Mouse (Mus musculus): ENCODE measurements at regions not wholly inside any gene's neighbourhood (a gene's known extent, or its start where the extent isn't known, plus 50 kb on each side); places are given as distances from the start of the nearest gene placed in this dataset.

DNA sequence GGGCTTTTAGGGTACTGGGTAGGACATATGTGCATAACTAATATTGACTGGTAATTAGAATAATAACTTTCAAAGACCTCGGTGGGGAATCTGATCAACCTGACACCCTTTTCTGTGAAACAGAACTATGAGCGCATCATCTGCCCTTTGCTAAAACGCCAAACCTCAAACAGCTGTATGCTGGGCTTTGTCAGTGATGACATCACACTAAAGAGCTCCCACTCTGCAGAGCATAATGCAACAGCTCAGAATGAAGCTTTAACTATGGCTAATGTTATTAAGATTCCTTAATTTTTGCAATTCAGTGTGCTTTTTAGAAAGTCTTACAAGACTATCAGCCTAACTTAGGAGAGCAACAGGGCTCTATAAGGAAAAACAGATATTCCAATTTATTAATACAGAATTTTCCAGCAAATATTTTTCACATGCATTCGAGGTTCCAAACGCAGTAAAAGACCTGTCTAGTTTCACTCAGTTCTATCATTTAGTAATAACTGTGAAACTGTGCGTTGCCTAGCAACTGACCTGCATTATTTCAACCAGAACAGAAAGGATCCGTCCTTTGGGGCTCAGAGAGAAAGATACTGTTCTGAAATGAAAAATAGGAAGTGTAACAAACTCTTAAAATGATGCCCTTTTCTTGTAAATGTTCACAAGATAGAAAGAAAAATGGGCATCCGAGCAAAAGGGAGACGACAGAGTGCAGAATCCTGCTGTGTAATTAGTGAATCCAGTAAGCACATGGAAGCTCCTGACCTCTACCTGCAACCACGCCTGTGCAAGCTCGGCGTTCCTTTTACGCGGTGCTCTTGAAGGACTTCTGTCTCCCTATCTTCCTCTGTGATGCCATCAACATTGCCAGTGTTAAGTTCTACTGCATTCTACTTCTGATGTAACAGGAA, 242.6 kb upstream of the Ank start:
- no peaks in the 10 kb centered on the region for H3K4me1 ChIP-seq (ENCODE audit: control insufficient read depth, insufficient read depth, insufficient read length, low read length)
- no peak overlapping the region for H3K27ac ChIP-seq (ENCODE audit: insufficient read depth, low read depth, low read length)
- no peak for TF ChIP-seq CTCF (IDR thresholded peaks at IDR 0.05; ENCODE audit: extremely low read depth, insufficient read length, insufficient replicate concordance, low read depth, low read length)
- H3K27me3 ChIP-seq (ENCODE audit: control insufficient read depth, insufficient read depth, low read length): no peaks in the 10 kb centered on the region
- 57% methylated on average over 14 of the region's 14 CpGs for WGBS
- no peak overlapping the region for H3K4me3 ChIP-seq (ENCODE audit: low read depth, low read length)
- H3K36me3 ChIP-seq (ENCODE audit: control insufficient read depth, insufficient read depth, low read length): no peaks in the 10 kb centered on the region

- WGBS: 80% methylated on average over 4 of the region's 4 CpGs
- TF ChIP-seq POLR2A (IDR thresholded peaks at IDR 0.05; ENCODE audit: low read depth, low read length) (no peak), CTCF (IDR thresholded peaks at IDR 0.05; ENCODE audit: extremely low read depth, insufficient read length, insufficient replicate concordance, low read depth, low read length) (no peak)
- no peaks in the 10 kb centered on the region for H3K27me3 ChIP-seq (ENCODE audit: control insufficient read depth, insufficient read depth, low read length)
- no peak overlapping the region for H3K27ac ChIP-seq (ENCODE audit: insufficient read depth, low read depth, low read length)
- no peaks in the 10 kb centered on the region for H3K4me1 ChIP-seq (ENCODE audit: control insufficient read depth, insufficient read depth, insufficient read length, low read length)
- H3K36me3 ChIP-seq (ENCODE audit: control insufficient read depth, insufficient read depth, low read length): no peaks in the 10 kb centered on the region
- no peak overlapping the region for H3K4me3 ChIP-seq (ENCODE audit: low read depth, low read length)
Measured at GRCm38 (mm10) chr15:27224512-27224850, 242.0 kb upstream of the Ank start.

- TF ChIP-seq CTCF (IDR thresholded peaks at IDR 0.05; ENCODE audit: extremely low read depth, insufficient read length, insufficient replicate concordance, low read depth, low read length) (no peak), POLR2A (IDR thresholded peaks at IDR 0.05; ENCODE audit: low read depth, low read length) (no peak)
- 72% methylated on average over 5 of the region's 5 CpGs for WGBS
- no peak overlapping the region for H3K4me3 ChIP-seq (ENCODE audit: low read depth, low read length)
Measured at GRCm38 (mm10) chr15:27232804-27233203, 233.7 kb upstream of the Ank start.

DNA sequence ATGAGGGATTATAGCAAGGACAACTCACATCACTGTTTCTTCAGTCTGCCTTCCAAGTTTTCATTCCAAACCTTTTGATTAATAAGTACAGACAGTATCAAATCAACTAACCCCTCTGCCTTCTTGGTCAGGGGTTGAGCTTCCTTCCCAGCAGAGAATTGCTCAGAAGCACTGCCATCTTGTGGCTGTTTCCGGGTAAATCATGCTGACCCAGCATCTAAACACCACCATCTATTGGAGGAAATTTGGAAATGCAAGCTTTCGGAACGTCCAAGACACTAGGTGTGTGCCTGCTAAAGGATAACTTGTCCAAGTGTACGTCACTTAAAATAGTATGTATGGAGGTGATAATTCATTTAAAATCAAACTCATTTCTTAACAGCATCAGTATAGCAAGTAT, 231.7 kb upstream of the Ank start:
- TF ChIP-seq CTCF (IDR thresholded peaks at IDR 0.05; ENCODE audit: extremely low read depth, insufficient read length, insufficient replicate concordance, low read depth, low read length): peak; percentile 47; the same call in 1 of the 2 replicates
- no peak for TF ChIP-seq POLR2A (IDR thresholded peaks at IDR 0.05; ENCODE audit: low read depth, low read length)
- no peaks in the 10 kb centered on the region for H3K27me3 ChIP-seq (ENCODE audit: control insufficient read depth, insufficient read depth, low read length)
- no peak overlapping the region for H3K27ac ChIP-seq (ENCODE audit: insufficient read depth, low read depth, low read length)
- WGBS: 21% methylated on average over 4 of the region's 4 CpGs
- H3K4me3 ChIP-seq (ENCODE audit: low read depth, low read length): no peak overlapping the region
- no peaks in the 10 kb centered on the region for H3K36me3 ChIP-seq (ENCODE audit: control insufficient read depth, insufficient read depth, low read length)
- no peaks in the 10 kb centered on the region for H3K4me1 ChIP-seq (ENCODE audit: control insufficient read depth, insufficient read depth, insufficient read length, low read length)

More at GRCm38 (mm10) chr15:27232804-27233203, 233.7 kb upstream of the Ank start:
- no peaks in the 10 kb centered on the region for H3K27me3 ChIP-seq (ENCODE audit: control insufficient read depth, insufficient read depth, low read length)
- no peaks in the 10 kb centered on the region for H3K36me3 ChIP-seq (ENCODE audit: control insufficient read depth, insufficient read depth, low read length)
- H3K4me1 ChIP-seq (ENCODE audit: control insufficient read depth, insufficient read depth, insufficient read length, low read length): no peaks in the 10 kb centered on the region
- H3K27ac ChIP-seq (ENCODE audit: insufficient read depth, low read depth, low read length): no peak overlapping the region

- no peak overlapping the region for H3K4me3 ChIP-seq (ENCODE audit: low read depth, low read length)
- TF ChIP-seq POLR2A (IDR thresholded peaks at IDR 0.05; ENCODE audit: low read depth, low read length): no peak
- TF ChIP-seq CTCF (IDR thresholded peaks at IDR 0.05; ENCODE audit: extremely low read depth, insufficient read length, insufficient replicate concordance, low read depth, low read length): no peak
- 58% methylated on average over 1 of the region's 1 CpGs for WGBS
- H3K27me3 ChIP-seq (ENCODE audit: control insufficient read depth, insufficient read depth, low read length): no peaks in the 10 kb centered on the region
- H3K4me1 ChIP-seq (ENCODE audit: control insufficient read depth, insufficient read depth, insufficient read length, low read length): no peaks in the 10 kb centered on the region
- no peaks in the 10 kb centered on the region for H3K36me3 ChIP-seq (ENCODE audit: control insufficient read depth, insufficient read depth, low read length)
- H3K27ac ChIP-seq (ENCODE audit: insufficient read depth, low read depth, low read length): no peak overlapping the region
Measured at GRCm38 (mm10) chr15:27238301-27238700, 228.2 kb upstream of the Ank start.

DNA sequence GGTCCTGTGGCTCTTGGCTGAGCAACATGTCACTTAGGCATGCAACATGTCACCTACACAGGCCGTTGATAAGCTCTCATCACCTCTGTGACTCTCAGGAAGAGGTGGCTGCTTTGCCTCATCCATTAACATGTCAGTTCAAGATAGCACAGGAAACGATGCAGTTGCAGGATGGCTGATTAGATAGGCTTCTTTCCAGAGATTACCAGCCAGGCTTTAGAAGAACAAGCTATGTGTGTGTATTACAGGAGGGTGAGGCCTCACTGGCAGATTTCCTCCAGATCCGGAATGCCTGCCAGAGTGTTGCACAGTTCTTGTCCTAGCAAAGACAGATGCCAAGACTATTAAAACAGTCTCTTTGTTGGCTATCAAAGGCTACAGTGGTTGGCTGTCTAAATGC, 220.2 kb upstream of the Ank start:
- H3K27ac ChIP-seq (ENCODE audit: insufficient read depth, low read depth, low read length): no peak overlapping the region
- no peaks in the 10 kb centered on the region for H3K36me3 ChIP-seq (ENCODE audit: control insufficient read depth, insufficient read depth, low read length)
- H3K27me3 ChIP-seq (ENCODE audit: control insufficient read depth, insufficient read depth, low read length): no peaks in the 10 kb centered on the region
- no peak for TF ChIP-seq CTCF (IDR thresholded peaks at IDR 0.05; ENCODE audit: extremely low read depth, insufficient read length, insufficient replicate concordance, low read depth, low read length)
- TF ChIP-seq POLR2A (IDR thresholded peaks at IDR 0.05; ENCODE audit: low read depth, low read length): no peak
- no peak overlapping the region for H3K4me3 ChIP-seq (ENCODE audit: low read depth, low read length)
- H3K4me1 ChIP-seq (ENCODE audit: control insufficient read depth, insufficient read depth, insufficient read length, low read length): no peaks in the 10 kb centered on the region
- 18% methylated on average over 3 of the region's 3 CpGs for WGBS

DNA sequence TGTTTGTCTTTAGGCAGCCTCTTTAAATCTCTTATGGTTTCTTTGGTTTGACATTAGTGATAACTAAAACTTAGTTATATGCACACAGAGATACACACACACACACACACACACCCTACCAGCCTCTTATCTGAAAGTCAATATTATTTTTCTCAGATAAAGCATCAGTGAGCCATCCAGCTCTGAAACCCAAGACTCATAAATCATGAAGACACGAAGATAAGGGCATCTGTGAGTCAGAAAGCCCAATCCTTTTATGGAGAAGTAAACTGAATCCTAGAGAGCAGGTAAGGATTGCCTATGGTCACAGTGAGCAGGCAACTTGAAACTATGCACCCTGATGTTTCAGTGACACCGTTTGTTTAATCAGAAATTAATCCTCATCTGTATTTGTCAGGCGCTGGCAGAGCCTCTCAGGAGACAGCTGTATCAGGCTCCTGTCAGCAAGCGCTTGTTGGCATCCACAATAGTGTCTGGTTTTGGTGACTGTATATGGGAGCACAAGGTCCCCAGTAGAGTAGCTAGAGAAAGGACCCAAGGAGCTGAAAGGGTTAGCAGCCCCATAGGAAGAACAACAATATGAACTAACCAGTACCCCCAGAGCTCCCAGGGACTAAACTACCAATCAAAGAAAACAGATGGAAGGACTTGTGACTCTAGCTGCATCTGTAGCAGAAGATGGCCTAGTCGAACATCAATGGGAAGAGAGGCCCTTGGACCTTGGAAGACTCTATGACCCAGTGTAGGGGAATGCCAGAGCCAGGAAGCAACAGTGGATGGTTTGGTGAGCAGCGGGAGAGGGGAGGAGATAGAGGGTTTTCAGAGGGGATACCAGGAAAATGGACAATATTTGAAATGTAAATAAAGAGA, 207.3 kb upstream of the Ank start:
- no peak overlapping the region for H3K4me3 ChIP-seq (ENCODE audit: low read depth, low read length)
- H3K27ac ChIP-seq (ENCODE audit: insufficient read depth, low read depth, low read length): no peak overlapping the region
- H3K4me1 ChIP-seq (ENCODE audit: control insufficient read depth, insufficient read depth, insufficient read length, low read length): no peaks in the 10 kb centered on the region
- no peaks in the 10 kb centered on the region for H3K27me3 ChIP-seq (ENCODE audit: control insufficient read depth, insufficient read depth, low read length)
- H3K36me3 ChIP-seq (ENCODE audit: control insufficient read depth, insufficient read depth, low read length): no peaks in the 10 kb centered on the region
- WGBS: 21% methylated on average over 6 of the region's 6 CpGs
- TF ChIP-seq POLR2A (IDR thresholded peaks at IDR 0.05; ENCODE audit: low read depth, low read length) (no peak), CTCF (IDR thresholded peaks at IDR 0.05; ENCODE audit: extremely low read depth, insufficient read length, insufficient replicate concordance, low read depth, low read length) (no peak)

All from small intestine, adult 2 months (tissue).